ENCODE assay signal across 9 mouse cellular contexts in genomic region chr5:130718385-130718784, GRCm38 (mm10).
A peak's percentile ranks its signal among the peaks of the same experiment; 100 is the strongest.
DNase-seq lines count a peak whose midpoint lies in the region; ATAC-seq and TF ChIP-seq lines count a peak whose summit lies in the region.
"Had no signal": no experiment of that assay in that cellular context is flagged by ENCODE, and none has a peak within 500 bp of the region (broad histone marks: within the 10 kb centered on the region; RNA-seq: fewer than 3 reads in every experiment).

No protein-coding gene starts in this region.

- no peak for ATAC-seq in midbrain, postnatal 0 days (ENCODE audit: low FRiP score)
- no peak for ATAC-seq in midbrain, embryonic 16.5 days

- no peak overlapping the region for H3K4me3 ChIP-seq in gastrocnemius, adult 2 months
- H3K4me3 ChIP-seq in midbrain, postnatal 0 days (ENCODE audit: low read depth, low read length), result no peak overlapping the region
- H3K4me3 ChIP-seq in midbrain, embryonic 16.5 days (ENCODE audit: low read depth, low read length), result no peak overlapping the region

- 71% methylated on average over 9 of the region's 9 CpGs for WGBS in midbrain, postnatal 0 days
- WGBS in midbrain, embryonic 16.5 days, result 73% methylated on average over 9 of the region's 9 CpGs

- no peak for DNase-seq in gastrocnemius, adult 2 months
- no peak for DNase-seq in gastrocnemius, adult 18-20 months (ENCODE audit: low spot score)
- no peak for DNase-seq in midbrain, postnatal 0 days (ENCODE audit: low spot score)
- DNase-seq in embryo, embryonic 11.5 days (ENCODE audit: low read depth, low spot score), result peak; percentile 26
- peak; percentile 56 for DNase-seq in retina, postnatal 1 day
- no peak for DNase-seq in spleen, postnatal 14 days (ENCODE audit: low spot score in 2 of 2)
- DNase-seq in gastrocnemius, postnatal 4 days (ENCODE audit: low spot score in 2 of 2), result no peak

- peak; percentile 35; the same call in 1 of the 2 replicates for TF ChIP-seq CTCF in gastrocnemius, adult 2 months (IDR thresholded peaks at IDR 0.05)
- TF ChIP-seq CTCF in midbrain, postnatal 0 days (IDR thresholded peaks at IDR 0.05), result peak; percentile 47

- no peaks in the 10 kb centered on the region for H3K9me3 ChIP-seq in midbrain, postnatal 0 days (ENCODE audit: low read length)
- no peaks in the 10 kb centered on the region for H3K9me3 ChIP-seq in midbrain, embryonic 16.5 days (replicated peaks; ENCODE audit: control insufficient read depth, low read length, poor library complexity, severe bottlenecking)

- intact Hi-C loops in gastrocnemius, adult 2 months (cut with DNase I), result no loop called here

- no peak overlapping the region for H3K9ac ChIP-seq in midbrain, postnatal 0 days (replicated peaks; ENCODE audit: low read length, poor library complexity, severe bottlenecking)
- H3K9ac ChIP-seq in midbrain, embryonic 16.5 days (ENCODE audit: low read depth, low read length), result no peak overlapping the region

- H3K4me1 ChIP-seq in midbrain, postnatal 0 days (ENCODE audit: insufficient read depth, low read length), result no peaks in the 10 kb centered on the region
- H3K4me1 ChIP-seq in midbrain, embryonic 16.5 days (ENCODE audit: control insufficient read depth, insufficient read depth, low read length), result no peaks in the 10 kb centered on the region

- H3K36me3 ChIP-seq in midbrain, postnatal 0 days (ENCODE audit: insufficient read depth, low read length), result no peaks in the 10 kb centered on the region
- no peaks in the 10 kb centered on the region for H3K36me3 ChIP-seq in midbrain, embryonic 16.5 days (ENCODE audit: control insufficient read depth, insufficient read depth, low read length)
- H3K36me3 ChIP-seq: G1E had no signal

- H3K27ac ChIP-seq in gastrocnemius, adult 2 months, result no peak overlapping the region
- no peak overlapping the region for H3K27ac ChIP-seq in midbrain, postnatal 0 days (ENCODE audit: low read depth, low read length)
- H3K27ac ChIP-seq in midbrain, embryonic 16.5 days (ENCODE audit: low read length), result no peak overlapping the region

- no peaks in the 10 kb centered on the region for H3K27me3 ChIP-seq in midbrain, postnatal 0 days (ENCODE audit: insufficient read depth, low read length)
- H3K27me3 ChIP-seq in midbrain, embryonic 16.5 days (ENCODE audit: control insufficient read depth, insufficient read depth, low read depth, low read length), result no peaks in the 10 kb centered on the region

- H3K4me2 ChIP-seq in midbrain, postnatal 0 days (ENCODE audit: low read depth, low read length, poor library complexity, severe bottlenecking), result no peak overlapping the region
- no peak overlapping the region for H3K4me2 ChIP-seq in midbrain, embryonic 16.5 days (ENCODE audit: low read length)

Comparison
In these comparisons a context has a peak if more than half of its experiments do, and no peak if none do; other contexts are left out.
1. DNase-seq: peak in embryo, embryonic 11.5 days (single experiment) and retina, postnatal 1 day (single experiment); none in gastrocnemius, adult 2 months (single experiment), gastrocnemius, adult 18-20 months (single experiment), midbrain, postnatal 0 days (single experiment), spleen, postnatal 14 days (0 of 2) and gastrocnemius, postnatal 4 days (0 of 2).